Mouse (Mus musculus) neural tube, embryonic 11.5 days (tissue): ENCODE measurements around the gene Map4k2. TPM values are rescaled to one million over a fixed set of nuclear protein-coding genes. Genes with fewer than 3 reads are reported as not detected.

ENCODE experiments used
- ATAC-seq: fragments of 200-750 bp; cut with Nextera tagmentation; 2 replicates; pipeline ENCODE4 v1.8.0; 2017; ENCODE audit warnings: moderate number of reproducible peaks, mild to moderate bottlenecking, moderate TSS enrichment, moderate library complexity; ENCODE audit not compliant: insufficient read depth, low FRiP score, low TSS enrichment
- DNase-seq: peaks from one replicate; pipeline ENCODE4 v3.0.0-alpha.2; 2015; ENCODE audit warnings: low spot score
- H3K27ac ChIP-seq: fragments of 300-500 bp; sonication (generic); 2 replicates; pipeline ENCODE4 v1.5.1; 2014; ENCODE audit warnings: low read depth, mild to moderate bottlenecking, low read length
- H3K27me3 ChIP-seq: fragments of 300-500 bp; sonication (generic); 2 replicates; pipeline ENCODE4 v1.6.1; 2014; ENCODE audit warnings: mild to moderate bottlenecking, low read length, mixed read lengths; ENCODE audit not compliant: control insufficient read depth, insufficient read depth
- H3K36me3 ChIP-seq: fragments of 300-500 bp; sonication (generic); 2 replicates; pipeline ENCODE4 v1.6.1; 2014; ENCODE audit warnings: mild to moderate bottlenecking, low read length, moderate library complexity, mixed read lengths; ENCODE audit not compliant: control insufficient read depth, insufficient read depth
- H3K4me1 ChIP-seq: fragments of 300-500 bp; sonication (generic); 2 replicates; pipeline ENCODE4 v1.6.1; 2014; ENCODE audit warnings: low read length, mixed read lengths; ENCODE audit not compliant: control insufficient read depth, insufficient read depth
- H3K4me2 ChIP-seq: fragments of 300-500 bp; sonication (generic); 2 replicates; pipeline ENCODE4 v1.6.1; 2014; ENCODE audit warnings: low read depth, mild to moderate bottlenecking, moderate library complexity
- H3K4me3 ChIP-seq: fragments of 300-500 bp; sonication (generic); 2 replicates; pipeline ENCODE4 v1.5.1; 2014; ENCODE audit warnings: low read depth, low read length
- H3K9ac ChIP-seq: fragments of 300-500 bp; sonication (generic); 2 replicates; pipeline ENCODE4 v1.6.1; 2014; ENCODE audit warnings: mild to moderate bottlenecking, low read length
- H3K9me3 ChIP-seq: fragments of 300-500 bp; sonication (generic); 2 replicates; pipeline ENCODE4 v1.6.1; 2016; ENCODE audit warnings: low read length; ENCODE audit not compliant: control insufficient read depth
- WGBS: fragments of 180-500 bp; shearing (Covaris S2); extraction: QIAGEN DNeasy Blood & Tissue Kit; methylation state at CpG from one replicate; pipeline ENCODE4 v1.1.7; 2014; 5-methylcytosine and 5-hydroxymethylcytosine counted together
- microRNA-seq: library from miRNA; unstranded; fragments of <30 nt; microRNA quantifications from one replicate; pipeline ENCODE4, GENCODE M21; 2016
- polyA plus RNA-seq: library from polyadenylated mRNA; unstranded; fragments of >200 nt; fragmentation: Nextera tagmentation; extraction: Ambion mirVana; gene quantifications from 2 replicates; pipeline ENCODE4 v1.2.1, GENCODE M21; 2014

The Map4k2 gene
- polyA plus RNA-seq, 1 experiment from 2014 or later = 13.6 TPM

GRCm38 (mm10) chr19:6403869-6404268 lies 62.9 kb downstream of the Map4k2 start:
- Histone ChIP-seq H3K27ac (no peak overlapping the region), H3K9ac (no peak overlapping the region), H3K27me3 (peaks cover 26% of the 10 kb centered on the region), H3K4me1 (peaks cover 28% of the 10 kb centered on the region), H3K4me3 (no peak overlapping the region), H3K36me3 (no peaks in the 10 kb centered on the region), H3K4me2 (no peak overlapping the region), H3K9me3 (no peaks in the 10 kb centered on the region)
- ATAC-seq (no peak), DNase-seq (no peak)
- WGBS = 85% methylated on average over 10 of the region's 10 CpGs

Small RNA genes within 50 kb of the gene (microRNA-seq; reads per million reads assigned to microRNA genes)
- not detected for gene Mir6989

Other genes starting within 250 kb of the Map4k2 start
- gene AC131692.1, start 246.7 kb upstream of the Map4k2 start, polyA plus RNA-seq = not detected in 2 replicates
- 0.53 and 0.77 TPM in 2 replicates for gene Naaladl1, start 235.4 kb upstream of the Map4k2 start, polyA plus RNA-seq
- gene Sac3d1, start 222.5 kb upstream of the Map4k2 start, polyA plus RNA-seq = 62.6 and 66.1 TPM in 2 replicates
- gene Snx15, start 212.8 kb upstream of the Map4k2 start, polyA plus RNA-seq = 34.5 and 36.9 TPM in 2 replicates
- not detected in 2 replicates for gene Batf2, start 200.2 kb upstream of the Map4k2 start, polyA plus RNA-seq
- 82.6 and 95.1 TPM in 2 replicates for gene Arl2, start 199.6 kb upstream of the Map4k2 start, polyA plus RNA-seq
- not detected in 2 replicates for gene Majin, start 156.7 kb upstream of the Map4k2 start, polyA plus RNA-seq
- gene Gpha2, start 114.8 kb upstream of the Map4k2 start, polyA plus RNA-seq = 0.44 and 0.87 TPM in 2 replicates
- 47.4 and 61.2 TPM in 2 replicates for gene Ppp2r5b, start 105.3 kb upstream of the Map4k2 start, polyA plus RNA-seq
- 13.3 and 13.8 TPM in 2 replicates for gene Atg2a, start 99.5 kb upstream of the Map4k2 start, polyA plus RNA-seq
- 71.9 and 82.2 TPM in 2 replicates for gene Ehd1, start 64.4 kb upstream of the Map4k2 start, polyA plus RNA-seq
- gene Cdc42bpg, start 34.7 kb upstream of the Map4k2 start, polyA plus RNA-seq = 0.42 and 0.58 TPM in 2 replicates
- gene Men1, start 6.2 kb upstream of the Map4k2 start, polyA plus RNA-seq = 59.5 and 66.1 TPM in 2 replicates
- 214 and 224 TPM in 2 replicates for gene Sf1, start 22.6 kb downstream of the Map4k2 start, polyA plus RNA-seq
- gene Pygm, start 43.3 kb downstream of the Map4k2 start, polyA plus RNA-seq = 4.4 and 6.0 TPM in 2 replicates
- 17.6 and 20.3 TPM in 2 replicates for gene Rasgrp2, start 58.2 kb downstream of the Map4k2 start, polyA plus RNA-seq
- gene Nrxn2, start 77.6 kb downstream of the Map4k2 start, polyA plus RNA-seq = 13.4 and 14.5 TPM in 2 replicates
- gene Slc22a12, start 201.9 kb downstream of the Map4k2 start, polyA plus RNA-seq = not detected in 2 replicates